Mouse (Mus musculus) urinary bladder, postnatal 10 days (tissue): Measurements from ENCODE around the gene Pdk1.
"Not testable (repeated sequence)": the region's sequence is repeated elsewhere in the genome, so short reads cannot be mapped to it uniquely, and the experiment has no call there.

Experiments
- DNase-seq: peaks from one replicate; pipeline ENCODE4 v3.0.0; 2022; ENCODE audit warnings: low spot score

Gene Pdk1

GRCm38 (mm10) chr2:71874836-71875235 lies 1.8 kb downstream of the Pdk1 start:
- no peak for DNase-seq

- DNase-seq: no peak
Observed at GRCm38 (mm10) chr2:71877865-71878264, 4.8 kb downstream of the Pdk1 start.

GRCm38 (mm10) chr2:71878441-71878840 lies 5.4 kb downstream of the Pdk1 start:
- DNase-seq: no peak

- no peak for DNase-seq
Observed at GRCm38 (mm10) chr2:71878943-71879342, 5.9 kb downstream of the Pdk1 start.

- DNase-seq: no peak
Observed at GRCm38 (mm10) chr2:71882914-71883651, 10.1 kb downstream of the Pdk1 start.

- no peak for DNase-seq
Observed at GRCm38 (mm10) chr2:71887269-71887668, 14.2 kb downstream of the Pdk1 start.

- no peak for DNase-seq
Observed at GRCm38 (mm10) chr2:71888437-71888836, 15.4 kb downstream of the Pdk1 start.

GRCm38 (mm10) chr2:71891536-71891935 lies 18.5 kb downstream of the Pdk1 start:
- DNase-seq: no peak

- no peak for DNase-seq
Observed at GRCm38 (mm10) chr2:71892741-71893349, 19.8 kb downstream of the Pdk1 start.

GRCm38 (mm10) chr2:71895596-71896286 lies 22.7 kb downstream of the Pdk1 start:
- no peak for DNase-seq

- no peak for DNase-seq
Observed at GRCm38 (mm10) chr2:71897420-71897819, 24.4 kb downstream of the Pdk1 start.

GRCm38 (mm10) chr2:71898335-71898856 lies 25.4 kb downstream of the Pdk1 start:
- no peak for DNase-seq

GRCm38 (mm10) chr2:71899886-71900285 lies 26.9 kb downstream of the Pdk1 start:
- no peak for DNase-seq

GRCm38 (mm10) chr2:71905154-71905553 lies 32.1 kb downstream of the Pdk1 start:
- DNase-seq: no peak

GRCm38 (mm10) chr2:71906356-71906755 lies 33.3 kb downstream of the Pdk1 start:
- not testable (repeated sequence) for DNase-seq

- DNase-seq: no peak
Observed at GRCm38 (mm10) chr2:71913911-71914310, 40.9 kb downstream of the Pdk1 start.

GRCm38 (mm10) chr2:71919227-71919647 lies 46.2 kb downstream of the Pdk1 start:
- DNase-seq: no peak

- DNase-seq: not testable (repeated sequence)
Observed at GRCm38 (mm10) chr2:71924931-71925330, 51.9 kb downstream of the Pdk1 start.

- DNase-seq: no peak
Observed at GRCm38 (mm10) chr2:71934046-71934445, 61.0 kb downstream of the Pdk1 start.

GRCm38 (mm10) chr2:71936711-71937110 lies 63.7 kb downstream of the Pdk1 start:
- DNase-seq: no peak

- no peak for DNase-seq
Observed at GRCm38 (mm10) chr2:71937649-71938308, 64.8 kb downstream of the Pdk1 start.

GRCm38 (mm10) chr2:71938716-71939393 lies 65.8 kb downstream of the Pdk1 start:
- DNase-seq: no peak
